Mouse (Mus musculus): ENCODE data around the gene Wscd2. TPM values are rescaled to one million over a fixed set of nuclear protein-coding genes. Genes with fewer than 3 reads are reported as not detected.
A peak's percentile ranks its signal among the peaks of the same experiment; 100 is the strongest.

Gene Wscd2
- total and polyA plus RNA-seq, 2 experiments from 2014 or later, result 0.27 to 4.5 TPM

GRCm38 (mm10) chr5:113606961-113607785 is 117.0 kb downstream of the Wscd2 start:
- H3K9me3 ChIP-seq (replicated peaks; ENCODE audit: control insufficient read depth, low read length), result no peaks in the 10 kb centered on the region
- DNase-seq (ENCODE audit: low spot score), result no peak
- peaks cover 13% of the 10 kb centered on the region; the same call in 1 of the 2 replicates for H3K27me3 ChIP-seq (ENCODE audit: control insufficient read depth, insufficient read depth, low read length)
- H3K36me3 ChIP-seq (replicated peaks; ENCODE audit: control insufficient read depth, insufficient read depth, low read length), result no peaks in the 10 kb centered on the region
- no peak overlapping the region for H3K4me2 ChIP-seq (ENCODE audit: low read depth, low read length)
- peak; percentile 34; the same call in 1 of the 2 replicates for ATAC-seq (ENCODE audit: insufficient read depth, low read depth)
- H3K9ac ChIP-seq (replicated peaks; ENCODE audit: low read depth, low read length), result no peak overlapping the region
- WGBS, result 59% methylated on average over 8 of the region's 8 CpGs
- H3K4me1 ChIP-seq (ENCODE audit: control insufficient read depth, insufficient read depth), result no peaks in the 10 kb centered on the region
- TF ChIP-seq EP300 (IDR thresholded peaks at IDR 0.05; ENCODE audit: low read depth) (no peak), CTCF (IDR thresholded peaks at IDR 0.05; ENCODE audit: low read depth) (no peak)
- peak overlapping the region; percentile 53 for H3K27ac ChIP-seq (ENCODE audit: low read depth)
- H3K4me3 ChIP-seq (ENCODE audit: low read depth, low read length), result no peak overlapping the region

- H3K4me3 ChIP-seq (ENCODE audit: low read depth, low read length), result no peak overlapping the region
- H3K27ac ChIP-seq (ENCODE audit: low read depth), result peak overlapping the region; percentile 53
- H3K4me1 ChIP-seq (ENCODE audit: control insufficient read depth, insufficient read depth), result no peaks in the 10 kb centered on the region
- ATAC-seq (ENCODE audit: insufficient read depth, low read depth), result no peak
- no peaks in the 10 kb centered on the region for H3K9me3 ChIP-seq (replicated peaks; ENCODE audit: control insufficient read depth, low read length)
- H3K9ac ChIP-seq (replicated peaks; ENCODE audit: low read depth, low read length), result no peak overlapping the region
- H3K36me3 ChIP-seq (replicated peaks; ENCODE audit: control insufficient read depth, insufficient read depth, low read length), result no peaks in the 10 kb centered on the region
- 21% methylated on average over 13 of the region's 13 CpGs for WGBS
- peaks cover 13% of the 10 kb centered on the region; the same call in 1 of the 2 replicates for H3K27me3 ChIP-seq (ENCODE audit: control insufficient read depth, insufficient read depth, low read length)
- H3K4me2 ChIP-seq (ENCODE audit: low read depth, low read length), result no peak overlapping the region
- TF ChIP-seq EP300 (IDR thresholded peaks at IDR 0.05; ENCODE audit: low read depth) (no peak), CTCF (IDR thresholded peaks at IDR 0.05; ENCODE audit: low read depth) (no peak)
- DNase-seq (ENCODE audit: low spot score), result no peak
Measured at GRCm38 (mm10) chr5:113607941-113608431, 117.9 kb downstream of the Wscd2 start.

DNA sequence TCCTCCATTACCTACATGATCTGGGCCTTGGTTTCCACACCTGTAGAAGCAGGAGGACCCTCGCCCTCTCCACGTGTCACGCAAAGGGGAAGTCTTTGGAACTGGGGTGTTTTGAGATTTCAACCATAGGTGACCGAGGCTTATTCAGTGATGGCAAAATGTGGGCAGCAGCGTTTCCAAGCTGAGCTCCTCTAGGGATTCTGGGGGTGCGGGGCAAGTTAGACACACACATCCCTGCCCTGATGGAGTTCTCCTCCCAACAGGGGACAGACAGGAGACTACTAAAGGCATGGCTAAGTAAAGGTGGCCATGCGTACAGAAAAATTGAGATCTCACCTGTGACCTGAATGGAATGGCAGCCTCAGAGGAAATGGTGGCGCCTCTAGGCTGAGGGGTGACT is 118.4 kb downstream of the Wscd2 start:
- Histone ChIP-seq H3K9me3 (replicated peaks; ENCODE audit: control insufficient read depth, low read length) (no peaks in the 10 kb centered on the region), H3K4me2 (ENCODE audit: low read depth, low read length) (no peak overlapping the region), H3K27me3 (ENCODE audit: control insufficient read depth, insufficient read depth, low read length) (peaks cover 13% of the 10 kb centered on the region; the same call in 1 of the 2 replicates), H3K36me3 (replicated peaks; ENCODE audit: control insufficient read depth, insufficient read depth, low read length) (no peaks in the 10 kb centered on the region), H3K4me3 (ENCODE audit: low read depth, low read length) (no peak overlapping the region), H3K9ac (replicated peaks; ENCODE audit: low read depth, low read length) (no peak overlapping the region), H3K4me1 (ENCODE audit: control insufficient read depth, insufficient read depth) (no peaks in the 10 kb centered on the region), H3K27ac (ENCODE audit: low read depth) (no peak overlapping the region)
- WGBS, result 76% methylated on average over 8 of the region's 8 CpGs
- ATAC-seq (ENCODE audit: insufficient read depth, low read depth) (no peak), DNase-seq (ENCODE audit: low spot score) (no peak)
- TF ChIP-seq EP300 (IDR thresholded peaks at IDR 0.05; ENCODE audit: low read depth), result no peak
- TF ChIP-seq CTCF (IDR thresholded peaks at IDR 0.05; ENCODE audit: low read depth), result no peak

- DNase-seq (ENCODE audit: low spot score), result no peak
- H3K27ac ChIP-seq (ENCODE audit: low read depth), result no peak overlapping the region
Measured at GRCm38 (mm10) chr5:113609891-113610290, 119.8 kb downstream of the Wscd2 start.

DNA sequence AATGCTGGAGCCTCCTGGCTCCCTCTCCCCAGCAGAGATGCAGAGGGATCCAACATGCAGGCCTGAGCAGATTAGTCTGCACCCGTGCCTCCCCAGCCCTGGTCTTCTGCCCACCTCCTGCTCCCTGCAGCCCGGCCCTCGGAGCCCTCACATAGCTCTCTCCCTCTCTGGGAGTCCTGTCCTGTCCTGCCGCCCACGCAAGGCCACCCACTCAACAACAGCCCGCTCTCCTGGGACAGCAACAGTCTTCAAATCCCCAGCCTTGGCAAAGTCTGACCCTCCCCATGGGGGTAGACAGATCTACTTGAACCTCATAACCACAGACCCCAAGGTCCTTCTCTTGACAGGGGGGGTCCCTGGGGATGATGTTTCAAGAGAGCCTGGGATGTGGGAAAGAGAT is 120.4 kb downstream of the Wscd2 start:
- Histone ChIP-seq H3K4me1 (ENCODE audit: control insufficient read depth, insufficient read depth) (no peaks in the 10 kb centered on the region), H3K4me2 (ENCODE audit: low read depth, low read length) (no peak overlapping the region), H3K27ac (ENCODE audit: low read depth) (no peak overlapping the region), H3K9ac (replicated peaks; ENCODE audit: low read depth, low read length) (no peak overlapping the region), H3K27me3 (ENCODE audit: control insufficient read depth, insufficient read depth, low read length) (peaks cover 13% of the 10 kb centered on the region; the same call in 1 of the 2 replicates), H3K9me3 (replicated peaks; ENCODE audit: control insufficient read depth, low read length) (no peaks in the 10 kb centered on the region), H3K4me3 (ENCODE audit: low read depth, low read length) (no peak overlapping the region), H3K36me3 (replicated peaks; ENCODE audit: control insufficient read depth, insufficient read depth, low read length) (no peaks in the 10 kb centered on the region)
- ATAC-seq (ENCODE audit: insufficient read depth, low read depth), result no peak
- WGBS, result 70% methylated on average over 6 of the region's 6 CpGs
- no peak for TF ChIP-seq EP300 (IDR thresholded peaks at IDR 0.05; ENCODE audit: low read depth)
- TF ChIP-seq CTCF (IDR thresholded peaks at IDR 0.05; ENCODE audit: low read depth), result no peak
- DNase-seq (ENCODE audit: low spot score), result no peak

More at GRCm38 (mm10) chr5:113609891-113610290, 119.8 kb downstream of the Wscd2 start:
- peaks cover 13% of the 10 kb centered on the region; the same call in 1 of the 2 replicates for H3K27me3 ChIP-seq (ENCODE audit: control insufficient read depth, insufficient read depth, low read length)
- no peaks in the 10 kb centered on the region for H3K4me1 ChIP-seq (ENCODE audit: control insufficient read depth, insufficient read depth)
- no peaks in the 10 kb centered on the region for H3K36me3 ChIP-seq (replicated peaks; ENCODE audit: control insufficient read depth, insufficient read depth, low read length)
- WGBS, result 80% methylated on average over 5 of the region's 5 CpGs
- no peak overlapping the region for H3K4me3 ChIP-seq (ENCODE audit: low read depth, low read length)
- no peak overlapping the region for H3K9ac ChIP-seq (replicated peaks; ENCODE audit: low read depth, low read length)
- no peak for TF ChIP-seq EP300 (IDR thresholded peaks at IDR 0.05; ENCODE audit: low read depth)
- TF ChIP-seq CTCF (IDR thresholded peaks at IDR 0.05; ENCODE audit: low read depth), result no peak
- no peak overlapping the region for H3K4me2 ChIP-seq (ENCODE audit: low read depth, low read length)
- no peak for ATAC-seq (ENCODE audit: insufficient read depth, low read depth)
- H3K9me3 ChIP-seq (replicated peaks; ENCODE audit: control insufficient read depth, low read length), result no peaks in the 10 kb centered on the region
